Mouse (Mus musculus): Measurements from ENCODE around the gene Dcaf7. TPM values are rescaled to one million over a fixed set of nuclear protein-coding genes. Genes with fewer than 3 reads are reported as not detected.
"Not testable (repeated sequence)": the region's sequence is repeated elsewhere in the genome, so short reads cannot be mapped to it uniquely, and the experiment has no call there.

Gene Dcaf7
- polyA plus RNA-seq, 1 experiment from 2014 or later = 100 TPM

GRCm38 (mm10) chr11:106065923-106066571, 29.4 kb downstream of the Dcaf7 start, which contains the start of gene Taco1:
Gene Taco1 (plus strand): TSS chr11:106066061.
- peak; percentile 95 for ATAC-seq (ENCODE audit: insufficient read depth, low FRiP score, low TSS enrichment)
- Histone ChIP-seq H3K27ac (ENCODE audit: low read depth, low read length) (peak within 1 kb of the TSS; percentile 51), H3K9me3 (ENCODE audit: control insufficient read depth, low read length) (no peaks in the 10 kb centered on the region), H3K36me3 (ENCODE audit: control insufficient read depth, insufficient read depth, low read length) (no peaks in the 10 kb centered on the region), H3K27me3 (ENCODE audit: control insufficient read depth, insufficient read depth, low read length) (no peaks in the 10 kb centered on the region), H3K4me3 (ENCODE audit: low read depth, low read length) (peak within 1 kb of the TSS; percentile 63), H3K4me1 (ENCODE audit: control insufficient read depth, insufficient read depth, low read length) (0 out of 2 replicates have a peak, but pooled peaks cover 5% of the 10 kb centered on the region), H3K9ac (ENCODE audit: low read length) (peak within 1 kb of the TSS; percentile 76), H3K4me2 (ENCODE audit: low read depth) (peak within 1 kb of the TSS; percentile 82)
- peak; percentile 93 for DNase-seq (ENCODE audit: low spot score)
- under 1% methylated on average over 49 of the region's 49 CpGs for WGBS

- not testable (repeated sequence) for H3K27ac ChIP-seq (ENCODE audit: low read depth, low read length); H3K27me3 ChIP-seq (ENCODE audit: control insufficient read depth, insufficient read depth, low read length); H3K4me1 ChIP-seq (ENCODE audit: control insufficient read depth, insufficient read depth, low read length); H3K9me3 ChIP-seq (ENCODE audit: control insufficient read depth, low read length); H3K36me3 ChIP-seq (ENCODE audit: control insufficient read depth, insufficient read depth, low read length); ATAC-seq (ENCODE audit: insufficient read depth, low FRiP score, low TSS enrichment)
- peak; percentile 67 for DNase-seq (ENCODE audit: low spot score)
- peak overlapping the region; percentile 82 for H3K4me2 ChIP-seq (ENCODE audit: low read depth)
- WGBS = 18% methylated on average over 23 of the region's 23 CpGs
- peak overlapping the region; percentile 63 for H3K4me3 ChIP-seq (ENCODE audit: low read depth, low read length)
- peak overlapping the region; percentile 76 for H3K9ac ChIP-seq (ENCODE audit: low read length)
Measured at GRCm38 (mm10) chr11:106066616-106067015, 29.9 kb downstream of the Dcaf7 start.

DNA sequence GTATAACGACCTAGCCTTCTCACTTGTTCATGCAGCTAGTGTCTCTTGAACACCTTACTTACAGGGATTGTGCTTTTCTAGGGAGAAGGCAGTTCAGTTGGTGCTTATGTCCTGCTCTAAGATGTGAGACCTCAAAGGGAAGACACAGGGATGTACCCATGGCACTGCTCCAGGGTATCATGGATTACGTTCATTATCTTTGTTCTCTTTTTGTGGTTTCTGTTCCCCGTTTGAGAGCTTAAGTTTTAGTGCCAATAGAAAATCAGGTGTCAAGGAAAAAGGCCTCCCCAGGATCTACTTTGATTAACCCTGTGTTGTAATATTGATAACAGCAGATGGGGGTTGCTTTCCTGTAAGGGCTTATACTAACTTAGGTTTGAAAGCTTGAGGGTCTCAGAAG, 37.1 kb downstream of the Dcaf7 start:
- no peak overlapping the region for H3K27ac ChIP-seq (ENCODE audit: low read depth, low read length)
- no peak overlapping the region for H3K4me3 ChIP-seq (ENCODE audit: low read depth, low read length)
- peaks cover 2% of the 10 kb centered on the region; the same call in 1 of the 2 replicates for H3K36me3 ChIP-seq (ENCODE audit: control insufficient read depth, insufficient read depth, low read length)
- no peaks in the 10 kb centered on the region for H3K27me3 ChIP-seq (ENCODE audit: control insufficient read depth, insufficient read depth, low read length)
- no peak overlapping the region for H3K9ac ChIP-seq (ENCODE audit: low read length)
- H3K4me2 ChIP-seq (ENCODE audit: low read depth) = no peak overlapping the region
- 87% methylated on average over 3 of the region's 3 CpGs for WGBS
- no peaks in the 10 kb centered on the region for H3K9me3 ChIP-seq (ENCODE audit: control insufficient read depth, low read length)
- no peak for DNase-seq (ENCODE audit: low spot score)
- no peaks in the 10 kb centered on the region for H3K4me1 ChIP-seq (ENCODE audit: control insufficient read depth, insufficient read depth, low read length)
- no peak for ATAC-seq (ENCODE audit: insufficient read depth, low FRiP score, low TSS enrichment)

DNA sequence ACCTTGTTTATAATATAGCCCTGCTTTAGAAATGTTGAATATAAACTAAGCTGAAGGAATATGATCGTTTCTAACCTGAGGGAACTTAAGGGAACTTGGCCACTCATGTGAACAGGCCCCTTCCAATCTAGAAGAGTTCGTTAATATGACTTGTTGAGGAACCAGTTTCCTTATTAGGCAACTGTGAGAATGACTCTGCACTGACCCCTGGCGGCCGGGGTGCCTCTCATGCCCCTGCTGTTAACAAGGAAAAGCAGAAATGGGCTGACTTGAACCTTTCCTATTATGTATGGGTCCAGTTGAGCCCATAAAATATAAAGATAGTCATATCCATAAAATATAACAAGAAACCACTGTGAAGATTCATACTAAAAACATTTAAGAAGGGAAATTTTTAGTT, 39.6 kb downstream of the Dcaf7 start:
- no peak overlapping the region for H3K9ac ChIP-seq (ENCODE audit: low read length)
- H3K4me2 ChIP-seq (ENCODE audit: low read depth) = no peak overlapping the region
- H3K4me3 ChIP-seq (ENCODE audit: low read depth, low read length) = no peak overlapping the region
- no peaks in the 10 kb centered on the region for H3K27me3 ChIP-seq (ENCODE audit: control insufficient read depth, insufficient read depth, low read length)
- no peaks in the 10 kb centered on the region for H3K4me1 ChIP-seq (ENCODE audit: control insufficient read depth, insufficient read depth, low read length)
- H3K9me3 ChIP-seq (ENCODE audit: control insufficient read depth, low read length) = no peaks in the 10 kb centered on the region
- no peak overlapping the region for H3K27ac ChIP-seq (ENCODE audit: low read depth, low read length)
- WGBS = 8% methylated on average over 4 of the region's 4 CpGs
- H3K36me3 ChIP-seq (ENCODE audit: control insufficient read depth, insufficient read depth, low read length) = peaks cover 2% of the 10 kb centered on the region; the same call in 1 of the 2 replicates
- DNase-seq (ENCODE audit: low spot score) = peak; percentile 76
- no peak for ATAC-seq (ENCODE audit: insufficient read depth, low FRiP score, low TSS enrichment)

DNA sequence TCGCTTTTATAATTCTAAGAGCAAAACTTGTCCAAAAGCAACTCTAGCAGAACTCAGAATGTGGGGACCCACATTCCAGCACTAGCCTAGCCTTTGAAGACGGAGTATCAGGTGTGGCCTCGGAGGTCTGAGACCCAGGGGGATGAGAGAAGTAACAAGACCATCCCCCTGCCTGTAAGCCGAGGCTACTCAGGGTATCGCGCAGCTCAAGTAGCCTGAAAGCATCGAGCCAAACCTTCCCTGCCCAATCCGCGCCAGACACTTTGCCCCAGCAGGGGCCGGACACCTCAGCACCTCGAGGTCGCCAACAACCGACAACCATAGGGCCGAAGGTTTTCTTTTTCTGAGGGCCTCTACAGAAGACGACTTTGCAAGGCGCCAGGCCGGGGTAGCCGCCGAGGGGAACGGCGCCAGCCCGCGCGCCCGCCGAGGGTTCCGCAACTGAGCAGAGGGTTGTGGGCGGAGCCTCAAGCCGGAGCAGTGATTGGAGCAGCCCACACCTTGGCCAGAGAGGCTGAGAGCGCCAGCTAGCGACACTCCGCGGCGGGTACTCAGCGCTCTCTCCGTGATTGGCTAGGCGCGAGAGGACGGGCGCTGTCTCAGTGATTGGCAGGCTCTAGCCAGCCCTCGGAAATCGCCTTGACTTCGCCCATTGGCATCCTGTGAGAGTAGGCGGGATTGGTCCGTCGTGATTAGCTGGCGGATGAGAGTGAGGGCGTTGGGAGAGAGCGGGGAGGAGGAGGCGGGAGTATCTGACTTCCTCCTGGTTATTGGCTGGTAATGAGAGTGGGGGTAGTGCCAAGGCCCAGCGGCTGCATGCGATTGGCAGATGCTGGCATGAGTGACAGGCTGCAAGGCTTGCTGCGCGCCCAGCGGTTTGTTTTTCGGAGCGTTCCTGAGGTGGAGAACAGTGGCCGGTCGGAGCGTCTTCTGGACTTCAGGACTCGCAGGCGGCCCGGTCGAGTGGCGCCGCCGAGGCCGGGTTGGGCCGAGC, 47.3 kb downstream of the Dcaf7 start, which contains the start of gene Map3k3:
Map3k3 (plus strand) TSS at position 906 of the 994 bp plus-strand sequence.
- DNase-seq (ENCODE audit: low spot score) (peak; percentile 98), ATAC-seq (ENCODE audit: insufficient read depth, low FRiP score, low TSS enrichment) (peak; percentile 99)
- H3K9ac ChIP-seq (ENCODE audit: low read length) = peak within 1 kb of the TSS; percentile 87
- peak within 1 kb of the TSS; percentile 70 for H3K4me2 ChIP-seq (ENCODE audit: low read depth)
- no peaks in the 10 kb centered on the region for H3K9me3 ChIP-seq (ENCODE audit: control insufficient read depth, low read length)
- no peaks in the 10 kb centered on the region for H3K27me3 ChIP-seq (ENCODE audit: control insufficient read depth, insufficient read depth, low read length)
- no peaks in the 10 kb centered on the region for H3K36me3 ChIP-seq (ENCODE audit: control insufficient read depth, insufficient read depth, low read length)
- peak within 1 kb of the TSS; percentile 97 for H3K27ac ChIP-seq (ENCODE audit: low read depth, low read length)
- peak within 1 kb of the TSS; percentile 96 for H3K4me3 ChIP-seq (ENCODE audit: low read depth, low read length)
- H3K4me1 ChIP-seq (ENCODE audit: control insufficient read depth, insufficient read depth, low read length) = peaks cover 4% of the 10 kb centered on the region; the same call in 1 of the 2 replicates
- WGBS = under 1% methylated on average over 69 of the region's 69 CpGs

- Histone ChIP-seq H3K4me1 (ENCODE audit: control insufficient read depth, insufficient read depth, low read length) (peaks cover 4% of the 10 kb centered on the region; the same call in 1 of the 2 replicates), H3K27me3 (ENCODE audit: control insufficient read depth, insufficient read depth, low read length) (no peaks in the 10 kb centered on the region), H3K4me3 (ENCODE audit: low read depth, low read length) (peak overlapping the region; percentile 96), H3K4me2 (ENCODE audit: low read depth) (peak overlapping the region; percentile 52), H3K36me3 (ENCODE audit: control insufficient read depth, insufficient read depth, low read length) (no peaks in the 10 kb centered on the region), H3K27ac (ENCODE audit: low read depth, low read length) (peak overlapping the region; percentile 97), H3K9ac (ENCODE audit: low read length) (peak overlapping the region; percentile 87), H3K9me3 (ENCODE audit: control insufficient read depth, low read length) (no peaks in the 10 kb centered on the region)
- under 1% methylated on average over 55 of the region's 61 CpGs for WGBS
- ATAC-seq (ENCODE audit: insufficient read depth, low FRiP score, low TSS enrichment) = peak; percentile 62
- DNase-seq (ENCODE audit: low spot score) = peak; percentile 79
Measured at GRCm38 (mm10) chr11:106084911-106085561, 48.4 kb downstream of the Dcaf7 start.

- no peak for ATAC-seq (ENCODE audit: insufficient read depth, low FRiP score, low TSS enrichment)
- Histone ChIP-seq H3K9me3 (ENCODE audit: control insufficient read depth, low read length) (no peaks in the 10 kb centered on the region), H3K36me3 (ENCODE audit: control insufficient read depth, insufficient read depth, low read length) (no peaks in the 10 kb centered on the region), H3K4me2 (ENCODE audit: low read depth) (no peak overlapping the region), H3K4me1 (ENCODE audit: control insufficient read depth, insufficient read depth, low read length) (no peaks in the 10 kb centered on the region), H3K27ac (ENCODE audit: low read depth, low read length) (no peak overlapping the region), H3K4me3 (ENCODE audit: low read depth, low read length) (no peak overlapping the region), H3K9ac (ENCODE audit: low read length) (no peak overlapping the region), H3K27me3 (ENCODE audit: control insufficient read depth, insufficient read depth, low read length) (no peaks in the 10 kb centered on the region)
- WGBS = 88% methylated on average over 1 of the region's 1 CpGs
- DNase-seq (ENCODE audit: low spot score) = no peak
Measured at GRCm38 (mm10) chr11:106098223-106098622, 61.6 kb downstream of the Dcaf7 start.

- H3K27ac ChIP-seq (ENCODE audit: low read depth, low read length) = no peak overlapping the region
- no peaks in the 10 kb centered on the region for H3K4me1 ChIP-seq (ENCODE audit: control insufficient read depth, insufficient read depth, low read length)
- no peaks in the 10 kb centered on the region for H3K9me3 ChIP-seq (ENCODE audit: control insufficient read depth, low read length)
- no peak overlapping the region for H3K9ac ChIP-seq (ENCODE audit: low read length)
- H3K4me3 ChIP-seq (ENCODE audit: low read depth, low read length) = no peak overlapping the region
- DNase-seq (ENCODE audit: low spot score) (no peak), ATAC-seq (ENCODE audit: insufficient read depth, low FRiP score, low TSS enrichment) (no peak)
- H3K36me3 ChIP-seq (ENCODE audit: control insufficient read depth, insufficient read depth, low read length) = no peaks in the 10 kb centered on the region
- 87% methylated on average over 3 of the region's 3 CpGs for WGBS
- H3K27me3 ChIP-seq (ENCODE audit: control insufficient read depth, insufficient read depth, low read length) = no peaks in the 10 kb centered on the region
- no peak overlapping the region for H3K4me2 ChIP-seq (ENCODE audit: low read depth)
Measured at GRCm38 (mm10) chr11:106102866-106103265, 66.2 kb downstream of the Dcaf7 start.

Data from neural tube, embryonic 11.5 days (tissue).